Mouse (Mus musculus) left cerebral cortex, adult 11 months (tissue): Measurements from ENCODE around the gene Tnnt1.

ENCODE experiments used
- DNase-seq: peaks from one replicate; pipeline ENCODE4 v3.0.0; 2022; ENCODE audit warnings: low spot score

The Tnnt1 gene

DNA sequence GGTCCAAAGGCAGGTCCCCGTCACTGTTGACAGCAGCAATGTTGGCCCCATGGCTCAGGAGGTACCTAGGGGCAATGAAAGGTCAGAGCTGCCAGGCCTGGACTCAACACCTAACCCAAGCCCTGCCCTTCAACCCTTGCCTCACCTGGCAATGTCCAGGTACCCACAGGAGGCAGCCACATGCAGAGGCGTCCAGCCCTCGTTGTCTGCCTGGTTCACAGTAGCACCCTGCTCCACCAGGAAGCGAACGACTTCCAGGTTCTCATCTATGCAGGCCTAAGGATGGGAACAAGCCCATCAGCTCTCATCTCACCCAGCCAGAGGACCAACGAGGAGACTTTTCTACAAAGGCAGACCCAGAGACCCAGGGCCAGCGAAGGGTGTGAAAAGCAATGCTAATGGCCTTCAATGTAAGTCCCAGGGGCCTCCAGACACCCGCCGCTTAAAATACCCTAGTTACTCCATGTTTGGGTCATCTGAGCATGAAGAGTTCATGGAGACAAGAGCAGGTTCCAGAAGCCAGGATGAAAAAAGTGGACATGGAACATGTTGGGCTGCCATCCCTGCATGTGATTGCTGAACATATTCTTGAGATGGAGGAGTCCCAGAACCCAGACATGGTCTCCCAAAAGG, 18.8 kb downstream of the Tnnt1 start:
- no peak for DNase-seq

GRCm38 (mm10) chr7:4496468-4496867, 19.7 kb downstream of the Tnnt1 start:
- no peak for DNase-seq

- no peak for DNase-seq
Measured at GRCm38 (mm10) chr7:4493991-4494390, 22.2 kb downstream of the Tnnt1 start.

DNA sequence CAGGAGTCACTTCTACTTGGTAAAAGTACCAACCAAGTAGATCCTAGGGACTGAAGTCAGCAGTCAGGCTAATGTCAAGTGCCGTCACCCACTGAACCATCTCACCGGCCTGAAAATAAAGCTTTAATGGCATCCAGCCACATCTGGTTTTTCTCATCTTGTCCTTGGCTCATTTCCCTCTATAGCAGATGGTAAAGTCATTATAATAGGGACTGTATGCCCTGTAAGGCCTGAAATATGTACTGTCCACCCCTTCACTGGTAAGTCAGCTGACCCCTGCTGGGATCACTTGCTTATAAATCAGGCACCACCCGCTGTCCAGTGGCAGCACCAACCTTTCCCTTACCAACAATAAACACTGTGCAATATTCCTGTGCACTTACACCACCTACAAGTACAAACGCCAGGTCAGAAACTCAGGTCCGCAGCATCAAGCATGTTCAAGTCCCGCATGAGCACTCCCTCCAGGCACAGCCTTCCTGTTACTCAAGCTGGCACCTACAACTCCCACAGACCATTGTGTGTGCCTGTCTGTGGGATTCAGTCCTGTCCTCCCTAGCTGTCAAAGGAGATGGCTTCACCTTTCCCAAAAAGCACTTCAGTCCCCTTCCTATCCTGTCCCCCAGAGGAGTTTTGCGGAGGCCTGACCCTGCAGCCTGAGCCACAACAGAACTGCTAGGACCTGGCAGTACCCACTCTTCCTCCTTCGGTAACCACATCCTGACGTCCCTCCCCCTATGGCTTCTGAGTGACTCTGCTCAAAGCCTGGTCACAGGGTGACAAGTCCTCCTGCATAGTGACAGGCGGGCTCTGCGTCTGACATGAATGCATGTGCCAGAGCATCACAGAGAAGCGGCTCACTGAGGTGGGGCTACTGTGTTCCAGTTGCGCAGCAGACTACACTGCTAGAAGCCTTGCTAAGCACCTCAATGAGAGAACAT, 23.6 kb downstream of the Tnnt1 start:
- DNase-seq: no peak

DNA sequence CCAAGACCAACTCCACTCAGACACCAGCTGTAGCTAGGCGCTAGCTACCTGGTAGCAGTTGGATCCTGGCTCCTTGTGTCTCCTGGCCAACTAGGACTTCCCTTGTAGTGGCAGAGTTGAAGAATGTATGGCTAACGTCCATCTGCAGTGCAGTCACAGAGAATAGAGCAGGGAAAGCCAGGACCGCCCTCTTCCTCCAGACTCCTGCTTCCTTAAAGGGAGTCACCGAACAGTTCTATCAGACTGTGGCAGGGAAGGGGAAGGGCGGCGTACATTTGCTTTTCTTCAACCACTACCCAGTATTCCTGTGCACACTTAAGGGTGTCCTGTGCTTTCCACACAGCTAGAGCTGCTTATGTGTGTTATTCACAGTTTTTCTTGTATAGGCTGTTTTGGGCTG, 24.9 kb downstream of the Tnnt1 start:
- DNase-seq: no peak

- DNase-seq: no peak
Measured at GRCm38 (mm10) chr7:4482281-4482680, 33.9 kb downstream of the Tnnt1 start.

GRCm38 (mm10) chr7:4479674-4480073, 36.5 kb downstream of the Tnnt1 start:
- DNase-seq: no peak

DNA sequence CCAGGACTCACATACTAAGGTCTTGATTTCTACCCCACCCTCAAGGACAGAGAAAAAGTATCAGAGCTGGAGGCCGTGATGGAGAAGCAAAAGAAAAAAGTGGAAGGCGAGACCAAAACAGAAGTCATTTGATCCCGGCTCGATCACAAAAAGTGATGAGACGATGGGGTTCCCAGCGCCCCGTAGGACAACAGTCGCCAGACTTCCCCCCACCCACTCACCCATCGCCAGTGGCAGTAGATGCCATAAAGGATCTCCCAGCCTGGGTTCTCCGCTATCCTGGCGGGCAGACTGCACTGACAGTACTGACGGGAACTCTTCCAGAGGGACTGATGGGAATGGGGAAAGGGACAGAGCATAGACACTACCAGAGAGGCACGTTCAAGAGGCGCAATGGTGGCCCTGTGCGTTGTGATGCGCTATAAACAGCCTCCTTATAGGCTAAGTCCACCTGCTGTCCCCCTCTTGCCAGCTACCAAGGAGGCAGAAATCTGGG, 37.3 kb downstream of the Tnnt1 start:
- no peak for DNase-seq

DNA sequence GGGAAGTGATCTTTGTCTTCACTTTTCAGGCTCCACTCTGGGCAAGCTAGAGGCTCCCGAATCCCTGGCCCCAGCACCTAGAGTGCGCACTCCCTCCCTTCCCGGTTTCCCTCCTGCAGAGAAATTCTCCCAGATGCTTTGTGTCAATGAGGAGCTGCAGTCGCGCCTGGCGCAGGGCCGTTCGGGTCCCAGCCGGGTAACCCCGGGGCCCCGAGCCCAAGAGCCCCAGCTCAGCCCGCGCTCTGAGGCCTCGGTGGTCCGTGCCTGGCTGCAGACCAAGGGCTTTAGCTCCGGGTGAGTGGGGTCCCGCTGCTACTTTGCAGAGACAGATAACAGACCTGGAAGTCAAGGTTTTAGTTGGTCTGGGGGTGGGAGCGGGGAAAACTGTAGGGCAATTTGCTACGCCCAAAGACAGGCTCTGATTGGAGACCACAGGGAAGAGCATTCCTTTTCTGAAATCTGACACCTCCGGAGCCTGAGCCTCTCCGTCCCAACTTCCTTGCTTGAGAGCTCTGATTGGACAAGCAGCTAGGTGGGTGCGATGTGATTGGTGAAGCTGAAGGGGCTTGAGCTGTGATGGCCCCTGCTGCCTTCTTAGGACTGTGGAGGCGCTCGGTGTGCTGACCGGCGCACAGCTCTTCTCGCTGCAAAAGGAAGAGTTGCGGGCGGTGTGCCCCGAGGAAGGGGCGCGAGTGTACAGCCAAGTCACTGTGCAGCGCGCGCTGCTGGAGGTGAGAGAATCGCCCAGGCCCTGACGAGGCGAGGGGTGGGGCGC, 38.0 kb downstream of the Tnnt1 start:
- DNase-seq: no peak

- no peak for DNase-seq
Measured at GRCm38 (mm10) chr7:4473940-4474339, 42.2 kb downstream of the Tnnt1 start.

DNA sequence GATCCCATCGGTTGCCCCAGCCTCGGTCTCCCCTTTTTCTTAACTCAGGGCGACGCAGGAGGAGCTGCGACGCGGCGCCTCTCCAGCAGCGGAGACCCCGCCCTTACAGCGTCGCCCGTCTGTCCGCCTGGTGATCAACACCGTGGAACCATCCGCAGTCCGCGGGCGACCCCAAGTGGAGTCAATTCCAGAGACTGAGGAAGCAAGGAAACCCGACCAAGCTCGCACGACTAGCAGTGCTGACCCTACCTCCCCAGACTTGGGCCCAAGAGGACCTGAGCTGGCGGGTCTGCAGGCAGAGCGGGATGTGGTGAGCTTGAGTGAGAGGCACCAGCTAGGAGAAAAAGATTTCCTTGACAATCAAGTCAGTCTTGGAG, 45.0 kb downstream of the Tnnt1 start:
- peak; percentile 68 for DNase-seq

DNA sequence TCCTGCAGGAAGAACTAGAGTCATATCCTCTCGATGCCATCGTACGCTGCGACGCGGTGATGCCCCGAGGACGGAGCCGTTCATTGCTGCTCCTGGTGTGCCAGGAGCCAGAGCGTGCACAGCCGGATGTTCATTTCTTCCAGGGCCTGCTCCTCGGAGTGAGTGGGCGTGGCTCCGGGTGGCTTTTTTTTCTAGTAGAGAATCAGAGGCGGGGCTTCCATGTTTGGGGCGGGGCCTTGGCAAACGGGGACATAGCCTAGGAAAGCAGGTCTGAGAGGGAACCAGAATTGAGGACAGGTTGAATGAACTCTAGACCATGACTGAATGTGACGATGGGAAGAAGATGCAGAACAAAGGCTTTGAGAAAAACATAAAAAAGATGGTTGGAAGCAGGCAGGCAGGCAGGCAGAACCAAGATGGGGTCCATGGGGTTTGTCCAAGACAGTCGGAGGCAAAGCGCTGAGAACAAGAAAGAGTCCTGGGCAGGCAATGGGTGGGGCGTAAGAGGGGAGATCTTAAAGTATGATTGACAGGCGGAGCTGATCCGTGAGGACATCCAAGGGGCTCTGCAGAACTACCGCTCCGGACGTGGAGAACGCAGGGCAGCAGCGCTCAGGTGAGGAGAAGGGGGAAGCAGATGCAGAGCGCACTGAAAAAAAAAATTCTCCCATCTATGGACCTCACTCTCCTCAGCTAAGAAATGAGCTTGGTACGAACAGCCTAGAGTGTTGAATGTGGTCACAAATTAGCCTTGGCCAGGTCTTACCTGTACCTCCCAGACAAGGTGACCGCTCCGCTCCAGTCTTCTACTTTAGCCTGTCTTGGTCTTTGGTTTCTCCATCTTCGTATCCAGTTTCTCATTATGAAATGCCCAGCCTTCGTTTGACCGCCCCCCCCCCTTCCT, 45.7 kb downstream of the Tnnt1 start:
- no peak for DNase-seq

- DNase-seq: no peak
Measured at GRCm38 (mm10) chr7:4467801-4468200, 48.4 kb downstream of the Tnnt1 start.

DNA sequence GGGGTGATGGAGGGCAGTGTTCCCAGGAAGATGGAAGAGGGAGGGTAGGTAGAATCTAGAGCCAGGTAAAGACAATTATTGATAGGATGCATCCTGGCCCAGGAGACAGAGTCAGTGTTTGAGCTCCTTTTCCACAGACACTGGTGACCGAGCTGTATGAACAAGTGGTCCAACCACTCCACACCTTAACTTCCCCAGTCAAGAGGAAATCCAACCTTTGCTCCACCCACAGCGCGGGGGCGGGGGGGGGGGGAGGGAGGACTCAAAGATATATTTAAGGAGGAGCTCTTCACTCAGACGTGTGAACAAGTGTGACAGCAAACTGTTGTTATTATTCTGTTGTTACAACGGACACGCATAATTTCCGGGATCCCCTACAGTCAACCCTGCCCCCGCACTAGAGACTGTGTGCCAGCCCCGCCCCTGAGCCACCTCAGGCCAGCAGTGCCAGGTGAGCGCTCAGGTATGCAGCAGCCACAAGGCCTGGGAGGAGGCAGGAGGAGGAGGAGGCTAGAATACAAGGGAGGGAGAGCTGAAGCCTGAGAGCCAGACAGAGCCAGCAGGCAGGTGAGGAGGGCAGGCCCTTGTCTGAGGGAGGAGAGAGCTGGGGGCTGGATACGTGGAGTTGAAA, 51.9 kb downstream of the Tnnt1 start:
- no peak for DNase-seq

DNA sequence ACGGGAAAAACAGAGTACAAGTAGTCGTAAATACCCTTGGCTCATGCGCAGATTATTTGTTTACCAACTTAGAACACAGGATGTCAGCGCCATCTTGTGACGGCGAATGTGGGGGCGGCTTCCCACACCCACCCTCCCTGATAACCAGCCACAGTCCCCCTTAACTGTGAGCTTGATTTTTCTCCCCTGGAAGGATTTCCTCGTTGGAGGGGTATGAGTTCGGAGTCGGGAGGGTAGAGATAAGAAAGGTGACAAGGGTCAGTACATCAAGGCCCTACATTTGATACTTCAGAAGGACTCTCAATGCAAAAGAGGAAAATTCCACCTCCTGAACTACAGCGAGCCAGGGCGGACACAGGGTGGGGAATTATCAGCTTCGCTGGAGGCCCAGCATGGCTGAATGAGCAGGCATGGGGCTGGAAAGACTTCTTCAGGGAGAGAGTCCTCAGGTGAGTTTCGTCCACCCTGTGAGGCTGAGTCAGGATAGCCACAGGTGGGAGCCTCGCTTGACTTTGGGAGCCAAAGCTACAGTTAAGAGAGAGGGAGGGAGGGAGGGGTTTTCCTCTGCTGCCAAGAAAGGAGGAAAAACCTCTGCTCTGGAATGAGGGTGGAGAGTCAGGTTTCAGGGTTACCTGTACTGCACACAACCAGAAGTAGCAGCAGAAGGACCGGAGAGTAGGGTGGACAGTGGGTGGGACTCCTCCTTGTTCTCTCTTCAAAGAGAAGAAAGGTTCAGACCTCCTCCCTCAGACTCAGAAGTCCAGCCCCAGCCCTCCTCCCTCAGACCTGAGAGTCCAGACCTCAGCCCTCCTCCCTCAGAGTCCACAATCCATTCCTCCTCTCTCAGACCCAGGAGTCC, 55.4 kb downstream of the Tnnt1 start, which contains the start of gene Eps8l1:
Eps8l1 (plus strand) TSS at position 99 of the 859 bp plus-strand sequence.
- no peak for DNase-seq
